Mouse (Mus musculus): ENCODE measurements around the gene Lca5. TPM values are rescaled to one million over a fixed set of nuclear protein-coding genes. Genes with fewer than 3 reads are reported as not detected.
A peak's percentile ranks its signal among the peaks of the same experiment; 100 is the strongest.

The Lca5 gene
- polyA plus RNA-seq, 1 experiment, result 17.4 TPM

DNA sequence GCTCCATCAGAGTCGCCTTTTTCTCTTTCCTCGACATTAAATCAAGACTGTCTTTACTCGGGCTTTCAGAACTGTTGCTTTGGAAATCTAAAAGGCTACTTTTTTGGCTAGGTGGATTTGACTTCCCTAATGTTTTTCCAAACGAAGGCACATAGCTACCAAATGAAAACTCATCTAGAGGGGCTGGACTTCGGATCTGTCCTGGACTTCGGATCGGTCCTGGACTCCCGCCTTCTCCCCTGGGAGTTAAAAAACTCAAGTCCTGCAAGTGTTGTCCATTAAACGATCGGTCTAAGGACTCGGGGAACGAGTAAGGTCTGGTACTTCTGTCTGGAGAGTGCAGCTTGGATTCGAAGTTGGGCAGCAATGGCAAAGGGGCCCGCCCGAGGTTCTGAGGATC lies 45.5 kb downstream of the Lca5 start:
- no peak for DNase-seq (ENCODE audit: extremely low spot score in 1 of 2, low spot score in 1 of 2)

DNA sequence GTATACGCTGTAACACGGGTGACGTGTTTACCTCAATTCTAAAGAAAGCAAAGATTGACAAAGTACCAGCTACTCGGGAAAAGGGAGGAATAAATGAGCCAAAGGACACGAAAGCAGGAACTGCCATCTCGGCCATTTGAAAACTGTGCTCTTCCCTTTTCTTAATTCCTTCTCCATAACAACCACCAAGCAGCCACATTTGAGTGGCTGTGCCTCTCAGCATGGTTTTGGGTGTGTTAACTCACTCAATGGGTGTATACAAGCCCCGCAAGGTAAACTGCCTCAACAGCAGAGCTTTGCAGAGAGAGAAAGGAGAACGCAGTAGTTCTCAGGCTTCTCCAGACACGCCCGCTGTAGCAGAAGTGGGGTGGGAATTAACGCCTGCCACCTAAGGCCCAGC lies 48.9 kb downstream of the Lca5 start:
- no peak for DNase-seq (ENCODE audit: extremely low spot score in 1 of 2, low spot score in 1 of 2)

DNA sequence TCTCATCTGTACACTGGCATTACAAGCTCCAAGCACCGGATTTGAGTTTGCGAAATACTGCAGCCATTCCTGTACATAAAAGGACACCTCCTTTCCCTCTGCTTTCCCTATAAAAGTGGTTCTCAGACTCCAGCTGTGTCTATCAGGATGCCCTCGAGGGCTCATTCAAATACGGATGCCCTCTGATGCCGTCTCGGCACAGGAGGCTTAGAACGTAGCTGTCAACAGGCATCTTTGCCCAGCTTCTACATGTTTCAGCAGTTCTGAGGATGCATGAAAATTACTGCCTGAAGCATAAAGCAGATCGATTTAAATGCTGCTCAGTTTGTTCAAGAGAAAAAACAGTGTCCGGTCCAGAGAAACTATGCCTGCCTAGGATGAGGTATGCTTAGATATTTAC lies 51.4 kb downstream of the Lca5 start:
- no peak for DNase-seq (ENCODE audit: extremely low spot score in 1 of 2, low spot score in 1 of 2)

- DNase-seq (ENCODE audit: extremely low spot score in 1 of 2, low spot score in 1 of 2), result no peak
Observed at GRCm38 (mm10) chr9:83386264-83386855, 54.6 kb downstream of the Lca5 start.

- DNase-seq (ENCODE audit: extremely low spot score in 1 of 2, low spot score in 1 of 2), result no peak
Observed at GRCm38 (mm10) chr9:83385301-83385700, 55.6 kb downstream of the Lca5 start.

- no peak for DNase-seq (ENCODE audit: extremely low spot score in 1 of 2, low spot score in 1 of 2)
Observed at GRCm38 (mm10) chr9:83383235-83383634, 57.7 kb downstream of the Lca5 start.

- no peak for DNase-seq (ENCODE audit: extremely low spot score in 1 of 2, low spot score in 1 of 2)
Observed at GRCm38 (mm10) chr9:83382775-83383174, 58.2 kb downstream of the Lca5 start.

DNA sequence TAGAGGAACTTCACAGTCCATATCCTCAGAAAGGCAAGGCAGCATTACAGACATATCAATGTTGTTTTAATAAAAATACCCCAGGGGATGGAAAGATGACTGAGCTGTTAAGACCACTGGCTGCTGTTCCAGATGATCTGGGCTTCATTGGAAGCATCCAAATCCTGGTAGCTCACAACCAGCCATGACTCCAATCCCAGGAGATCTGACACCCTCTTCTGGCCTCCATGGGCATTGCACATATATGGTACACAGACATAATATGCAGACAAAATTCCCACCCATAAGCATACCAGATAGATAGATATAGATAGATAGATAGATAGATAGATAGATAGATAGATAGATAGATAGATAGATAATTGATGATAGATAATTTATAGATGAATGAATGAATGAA lies 59.6 kb downstream of the Lca5 start:
- DNase-seq (ENCODE audit: extremely low spot score in 1 of 2, low spot score in 1 of 2), result no peak

DNA sequence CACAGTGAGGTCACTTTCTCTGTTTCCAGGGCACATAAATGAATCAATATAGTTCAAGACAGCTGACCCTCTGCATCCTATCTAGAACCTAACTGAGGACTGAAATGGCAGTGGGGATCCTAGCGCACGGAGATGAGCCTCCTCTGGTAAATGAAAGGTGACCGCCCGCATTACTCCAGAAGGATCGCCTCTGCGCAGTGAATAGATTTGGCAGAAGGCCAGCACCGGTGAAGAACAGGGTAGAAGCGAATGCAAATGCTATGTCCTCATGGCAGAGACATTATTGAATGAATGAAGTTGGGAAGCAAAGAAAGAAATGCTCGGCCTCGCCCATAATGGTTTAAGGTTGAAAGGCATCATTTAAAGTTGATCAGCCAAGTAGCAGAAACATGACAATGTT lies 61.3 kb downstream of the Lca5 start:
- DNase-seq (ENCODE audit: extremely low spot score in 1 of 2, low spot score in 1 of 2), result no peak

- DNase-seq (ENCODE audit: extremely low spot score in 1 of 2, low spot score in 1 of 2), result no peak
Observed at GRCm38 (mm10) chr9:83377132-83377531, 63.8 kb downstream of the Lca5 start.

DNA sequence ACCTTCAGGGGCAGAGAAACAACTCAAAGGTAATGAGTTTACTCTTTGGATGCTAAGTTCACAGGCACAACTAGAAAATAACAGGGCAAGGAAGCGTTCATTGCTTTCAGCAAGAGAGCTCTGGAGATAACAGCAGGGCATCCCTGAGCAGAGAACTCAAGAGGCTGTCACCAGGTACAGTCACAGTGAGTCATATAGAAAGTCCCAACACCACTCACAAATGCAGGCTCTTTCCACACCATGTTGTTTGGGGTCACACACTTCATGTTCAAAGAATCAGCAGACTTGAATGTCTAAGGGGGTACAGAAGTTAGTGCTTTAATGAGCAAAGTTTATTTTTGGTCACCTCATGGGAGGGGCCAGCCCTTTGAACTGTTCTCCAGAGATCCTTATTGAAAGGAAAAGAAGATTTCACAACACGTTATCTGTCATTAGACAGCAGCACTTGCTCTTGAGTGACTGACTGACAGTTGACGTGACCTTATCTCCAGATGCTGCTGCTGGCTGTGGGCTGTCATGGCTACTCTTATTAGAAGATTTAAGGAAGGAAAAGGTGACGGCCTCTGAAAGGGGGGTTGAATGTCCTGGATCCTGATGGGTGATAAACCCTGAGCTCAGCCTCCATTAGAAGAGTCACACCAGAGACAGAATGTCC lies 65.3 kb downstream of the Lca5 start:
- no peak for DNase-seq (ENCODE audit: extremely low spot score in 1 of 2, low spot score in 1 of 2)

DNA sequence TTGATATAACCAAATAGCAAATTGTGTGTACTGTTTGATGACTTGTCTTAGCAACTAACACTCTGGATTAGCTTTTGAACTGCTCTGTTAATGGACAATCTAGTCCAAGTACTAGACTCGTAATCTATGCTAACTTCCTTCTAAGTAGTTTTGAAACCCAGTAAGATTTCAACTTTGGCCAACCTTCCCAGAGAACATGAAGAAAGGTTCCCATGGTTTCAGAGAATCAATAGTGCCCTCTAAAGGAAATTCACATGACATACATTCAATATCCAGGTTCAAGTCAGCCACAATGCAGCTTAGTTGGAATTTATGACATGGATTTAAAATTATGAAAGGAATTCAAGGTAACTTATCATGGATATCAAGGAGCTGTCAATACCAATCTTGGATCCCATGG lies 70.0 kb downstream of the Lca5 start:
- DNase-seq (ENCODE audit: extremely low spot score in 1 of 2, low spot score in 1 of 2), result peak in 1 of 2 experiments; percentile 47

GRCm38 (mm10) chr9:83368234-83368633 lies 72.7 kb downstream of the Lca5 start:
- DNase-seq (ENCODE audit: extremely low spot score in 1 of 2, low spot score in 1 of 2), result peak in 1 of 2 experiments; percentile 35

DNA sequence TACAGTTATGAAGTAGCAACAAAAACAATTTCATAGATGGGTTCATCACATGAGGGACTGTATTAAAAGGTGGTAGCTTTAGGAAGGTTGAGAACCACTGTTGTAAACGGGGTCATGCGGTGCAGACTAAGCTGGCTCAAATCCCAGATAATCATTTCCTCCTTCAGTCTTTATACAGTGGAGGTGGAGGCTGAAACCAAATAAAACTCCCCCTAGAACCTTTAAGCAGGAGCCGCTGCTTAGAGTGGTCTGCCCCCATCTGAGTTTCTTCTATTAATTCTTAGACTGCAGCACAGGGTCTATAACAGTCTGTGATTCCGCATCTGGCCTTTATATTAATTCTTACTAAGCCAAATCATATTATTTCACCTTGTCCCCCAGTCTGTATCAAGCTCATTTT lies 85.1 kb downstream of the Lca5 start:
- DNase-seq (ENCODE audit: extremely low spot score in 1 of 2, low spot score in 1 of 2), result no peak

DNA sequence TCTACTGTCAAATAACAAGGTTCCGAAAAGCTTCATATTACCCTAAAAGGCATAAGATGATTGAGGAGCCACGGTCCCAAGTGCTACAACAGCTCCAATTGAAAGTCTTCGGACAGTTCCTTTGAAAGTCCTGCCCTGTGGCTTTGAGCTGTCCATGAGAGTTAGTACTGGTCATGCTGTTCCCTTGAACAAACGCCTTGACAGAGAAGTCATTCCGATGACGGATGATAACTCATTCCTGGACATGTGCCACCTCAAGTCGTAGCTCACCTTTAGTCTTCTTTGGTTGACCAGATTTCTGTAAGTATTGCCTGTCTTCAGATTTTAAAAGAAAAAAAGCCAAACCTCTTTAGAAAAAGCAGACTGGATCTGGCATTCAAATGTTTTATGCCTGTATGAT lies 87.6 kb downstream of the Lca5 start:
- no peak for DNase-seq (ENCODE audit: extremely low spot score in 1 of 2, low spot score in 1 of 2)

GRCm38 (mm10) chr9:83351171-83351570 lies 89.8 kb downstream of the Lca5 start:
- no peak for DNase-seq (ENCODE audit: extremely low spot score in 1 of 2, low spot score in 1 of 2)

GRCm38 (mm10) chr9:83350613-83351012 lies 90.3 kb downstream of the Lca5 start:
- DNase-seq (ENCODE audit: extremely low spot score in 1 of 2, low spot score in 1 of 2), result peak in 1 of 2 experiments; percentile 53

- no peak for DNase-seq (ENCODE audit: extremely low spot score in 1 of 2, low spot score in 1 of 2)
Observed at GRCm38 (mm10) chr9:83349905-83350304, 91.0 kb downstream of the Lca5 start.

GRCm38 (mm10) chr9:83349504-83349903 lies 91.4 kb downstream of the Lca5 start:
- peak; percentile 59 to 66 for DNase-seq (ENCODE audit: extremely low spot score in 1 of 2, low spot score in 1 of 2)

- DNase-seq (ENCODE audit: extremely low spot score in 1 of 2, low spot score in 1 of 2), result no peak
Observed at GRCm38 (mm10) chr9:83347521-83347920, 93.4 kb downstream of the Lca5 start.

- no peak for DNase-seq (ENCODE audit: extremely low spot score in 1 of 2, low spot score in 1 of 2)
Observed at GRCm38 (mm10) chr9:83342491-83343370, 98.2 kb downstream of the Lca5 start.
